Mouse (Mus musculus): ENCODE data around the gene Med12l.

Gene Med12l

GRCm38 (mm10) chr3:59187336-59187735, 181.7 kb downstream of the Med12l start:
- DNase-seq (ENCODE audit: low spot score in 2 of 2): no peak

DNA sequence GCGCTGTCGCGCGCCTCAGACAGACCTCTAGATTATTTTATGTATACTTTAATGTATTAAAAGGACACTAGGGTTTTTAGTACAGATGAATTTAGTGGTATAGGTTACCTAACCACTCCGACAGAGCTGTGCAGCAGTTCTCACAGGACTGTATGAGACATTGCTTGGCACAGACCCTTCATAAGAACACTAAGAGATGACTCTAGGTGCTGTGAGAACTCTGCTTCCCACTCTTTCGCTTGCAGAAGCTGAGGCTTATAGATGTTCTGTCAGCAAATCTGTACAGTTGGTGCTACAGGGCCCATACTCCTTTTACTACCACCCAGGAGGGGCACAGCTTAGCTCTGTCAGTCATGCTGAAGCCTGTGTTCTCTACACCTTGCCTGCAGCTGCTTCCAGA, 186.0 kb downstream of the Med12l start:
- no peak for DNase-seq (ENCODE audit: low spot score in 2 of 2)

DNA sequence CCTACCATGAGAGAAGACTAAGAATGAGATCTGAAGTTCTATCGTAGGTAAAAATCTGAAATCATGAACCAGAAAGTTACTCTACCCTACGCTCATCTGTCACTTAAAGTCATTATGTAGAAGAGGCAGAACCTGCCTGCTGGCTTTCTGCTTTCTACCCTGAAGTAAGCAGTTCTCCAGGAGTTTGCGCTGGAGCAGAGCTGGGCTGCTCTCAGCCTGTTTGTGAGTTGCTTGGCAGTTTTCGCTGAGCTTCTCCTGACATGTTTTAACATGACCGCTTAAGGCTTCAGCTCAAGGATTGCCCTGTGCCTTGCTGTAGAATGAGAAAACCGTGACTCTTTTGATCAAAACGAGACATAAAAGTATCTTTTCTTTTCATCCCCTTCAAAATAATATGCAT, 188.5 kb downstream of the Med12l start:
- DNase-seq (ENCODE audit: low spot score in 2 of 2): no peak

DNA sequence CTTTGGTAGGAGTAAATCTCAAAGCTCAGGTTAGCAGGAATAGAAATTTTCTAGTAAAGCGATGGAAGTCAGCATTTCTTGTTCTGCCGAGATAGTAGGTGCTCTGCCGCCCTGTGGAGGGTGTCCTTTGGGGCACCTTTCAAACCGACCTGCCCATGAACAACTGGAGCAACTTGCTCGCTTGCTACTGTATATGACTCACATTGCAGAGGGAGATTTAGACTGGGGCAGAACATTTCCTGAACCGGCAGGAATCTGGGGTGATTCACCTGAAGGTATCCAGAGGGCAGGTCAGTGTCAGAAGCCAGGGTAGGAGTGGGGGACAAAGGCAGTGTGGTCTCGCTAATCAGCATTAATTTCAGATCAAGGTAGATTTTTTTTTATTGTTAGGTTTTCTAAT, 189.3 kb downstream of the Med12l start, which contains the start of gene Gpr87:
Gene Gpr87, minus strand, starts transcription at position 167 of the 400 bp plus-strand sequence.
- DNase-seq (ENCODE audit: low spot score in 2 of 2): no peak

DNA sequence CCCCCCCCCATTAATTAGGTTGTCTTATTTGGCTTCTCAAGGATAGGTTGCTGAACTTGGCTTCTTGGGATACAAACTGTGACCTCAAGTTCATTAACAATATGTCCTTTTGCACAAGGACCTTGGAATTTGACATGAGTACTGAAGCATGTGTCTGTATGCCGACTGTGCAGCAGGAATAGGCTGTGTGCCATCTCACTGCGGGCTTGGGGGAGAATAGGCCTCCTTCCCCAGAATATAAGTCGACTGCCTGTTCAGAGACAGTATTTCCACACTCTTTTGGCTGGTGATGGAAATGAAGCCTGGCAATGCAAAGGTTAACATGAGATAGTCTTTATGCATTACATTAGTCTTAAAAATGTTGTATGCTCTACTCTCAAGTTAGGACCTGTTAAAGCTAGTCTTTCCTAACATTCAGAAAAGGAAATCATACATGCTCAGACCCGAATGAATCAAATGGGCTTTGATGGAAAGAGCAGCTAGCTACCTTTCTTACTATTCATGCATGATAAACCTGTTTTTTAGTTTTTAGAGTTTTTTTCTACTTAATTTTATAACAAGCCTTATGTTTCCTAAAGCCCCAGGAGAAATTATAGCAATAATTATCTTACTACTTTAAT, 191.8 kb downstream of the Med12l start:
- no peak for DNase-seq (ENCODE audit: low spot score in 2 of 2)

DNA sequence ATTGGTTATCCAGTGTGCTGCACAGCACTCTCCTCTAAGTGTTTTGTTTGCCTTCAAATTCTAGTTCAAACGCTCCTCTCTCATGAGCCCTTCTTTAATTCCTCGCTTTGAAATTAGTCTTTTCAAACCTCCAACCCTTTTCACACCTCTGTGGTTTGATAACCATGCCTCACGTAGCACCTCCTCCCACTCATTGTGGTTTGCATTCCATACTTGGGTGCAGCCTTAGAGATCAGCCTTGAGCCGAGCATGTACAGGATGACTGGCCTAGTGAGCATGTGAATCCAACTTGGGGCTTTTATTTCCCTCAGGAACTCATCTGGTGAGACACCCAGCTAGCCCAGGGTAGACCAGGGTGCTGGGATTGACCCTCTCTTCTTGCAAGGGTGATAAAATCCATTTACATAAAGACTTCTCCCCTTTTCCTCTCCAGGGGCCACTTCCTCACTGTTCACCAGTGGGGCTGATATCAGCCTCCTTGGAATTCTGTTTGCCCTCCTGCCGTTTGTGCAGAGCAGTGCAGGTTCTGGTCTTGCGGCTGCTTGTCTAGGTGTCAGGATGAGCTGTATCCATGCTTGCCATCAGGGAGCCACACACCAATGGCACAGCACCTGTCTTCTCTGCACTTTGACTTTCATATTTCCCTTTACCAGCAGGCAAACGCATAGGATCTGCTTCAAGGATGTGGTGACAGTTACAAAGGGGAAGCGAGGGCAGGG, 198.3 kb downstream of the Med12l start:
- no peak for DNase-seq (ENCODE audit: low spot score in 2 of 2)

- DNase-seq (ENCODE audit: low spot score in 2 of 2): no peak
These were observed 199.3 kb downstream of the Med12l start for GRCm38 (mm10) chr3:59204719-59205503.

DNA sequence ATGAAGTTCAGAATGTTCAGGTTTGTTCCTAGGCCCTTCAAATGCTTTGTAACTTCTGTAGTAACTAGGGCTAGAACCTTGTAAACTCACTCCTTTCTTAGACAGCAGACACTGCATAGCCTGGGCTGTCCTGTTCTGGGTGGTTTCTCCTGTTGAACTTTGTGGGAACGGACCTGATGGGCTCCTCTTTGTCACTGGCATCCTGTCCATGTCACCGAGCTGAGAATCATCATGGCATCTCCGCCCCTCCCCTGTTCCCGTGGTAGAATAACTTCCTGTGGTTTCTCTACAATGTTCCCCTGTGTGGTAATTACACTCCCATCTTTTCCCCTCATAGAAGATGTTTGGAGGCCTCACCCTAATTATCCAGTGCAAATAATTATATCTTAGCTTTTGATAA, 200.3 kb downstream of the Med12l start:
- DNase-seq (ENCODE audit: low spot score in 2 of 2): no peak

DNA sequence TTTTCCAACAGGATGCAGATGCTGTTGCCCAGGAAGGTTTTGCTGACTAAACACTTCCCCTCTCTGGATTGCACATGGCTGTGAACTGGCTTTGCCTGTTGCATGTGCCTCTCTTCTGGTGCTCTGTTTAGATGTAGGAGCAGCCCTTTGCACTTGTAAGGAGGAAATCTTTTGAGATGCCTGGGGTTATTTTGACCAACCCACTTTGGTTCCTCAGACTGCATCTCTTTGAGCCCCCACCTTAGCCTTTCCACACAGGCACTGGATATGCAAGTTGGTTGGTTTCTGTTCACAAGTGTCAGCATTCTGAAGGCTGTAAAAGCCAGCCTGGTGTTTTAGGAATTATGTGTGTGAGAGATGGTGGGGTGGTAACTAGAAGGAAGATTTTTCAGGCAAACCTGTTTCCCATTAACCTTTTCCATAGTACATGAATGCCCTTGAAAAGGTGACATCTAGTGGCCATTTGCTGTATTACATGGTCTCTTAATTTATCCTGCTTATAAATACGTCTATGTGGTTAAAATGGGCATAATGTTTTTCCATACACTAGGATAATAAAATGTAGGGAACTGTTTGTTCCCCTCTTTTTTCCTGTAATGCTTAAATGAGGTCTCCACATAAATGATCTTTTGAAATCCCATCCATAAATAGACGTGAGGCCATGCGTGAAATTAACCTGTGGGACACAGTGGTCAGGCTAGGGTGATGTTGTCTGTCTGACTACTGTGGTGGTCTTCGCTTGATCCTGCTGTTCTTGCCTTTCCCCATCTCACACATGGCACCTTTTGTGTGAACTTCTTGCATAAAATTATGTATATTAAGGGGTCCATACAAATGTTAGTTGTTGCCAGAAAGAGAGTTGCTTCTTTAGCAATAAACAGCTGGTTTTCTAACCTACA, 203.3 kb downstream of the Med12l start:
- no peak for DNase-seq (ENCODE audit: low spot score in 2 of 2)

GRCm38 (mm10) chr3:59210089-59210488, 204.5 kb downstream of the Med12l start:
- no peak for DNase-seq (ENCODE audit: low spot score in 2 of 2)

GRCm38 (mm10) chr3:59210727-59211126, 205.1 kb downstream of the Med12l start, which contains the start of gene P2ry13:
Gene P2ry13 (minus strand): TSS chr3:59210882.
- DNase-seq (ENCODE audit: low spot score in 2 of 2): no peak

DNA sequence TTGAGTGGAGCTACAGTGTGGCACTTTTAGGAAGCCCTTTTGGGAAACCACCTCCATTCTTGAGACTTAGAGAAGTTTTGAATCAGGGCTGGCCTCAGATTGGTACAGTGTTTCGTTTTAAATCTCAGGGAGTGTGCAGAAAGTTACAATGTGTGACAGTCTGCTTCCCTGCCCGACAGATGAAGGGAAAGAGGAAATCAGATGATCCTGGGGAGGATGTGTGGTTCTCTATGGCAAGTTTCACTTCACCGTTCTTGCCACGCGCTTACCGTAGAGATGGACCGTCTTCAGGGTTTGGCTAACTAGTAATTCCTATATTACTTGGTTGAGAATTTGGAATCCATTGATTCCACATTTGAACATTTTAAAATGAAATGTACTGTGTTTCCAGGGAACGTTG, 206.2 kb downstream of the Med12l start:
- DNase-seq (ENCODE audit: low spot score in 2 of 2): no peak

GRCm38 (mm10) chr3:59212404-59212803, 206.8 kb downstream of the Med12l start:
- DNase-seq (ENCODE audit: low spot score in 2 of 2): no peak

GRCm38 (mm10) chr3:59217211-59217610, 211.6 kb downstream of the Med12l start:
- DNase-seq (ENCODE audit: low spot score in 2 of 2): no peak

- no peak for DNase-seq (ENCODE audit: low spot score in 2 of 2)
These were observed 213.7 kb downstream of the Med12l start for GRCm38 (mm10) chr3:59219326-59219725.

GRCm38 (mm10) chr3:59222303-59222702, 216.7 kb downstream of the Med12l start:
- DNase-seq (ENCODE audit: low spot score in 2 of 2): no peak

- DNase-seq (ENCODE audit: low spot score in 2 of 2): no peak
These were observed 219.8 kb downstream of the Med12l start for GRCm38 (mm10) chr3:59225411-59225810.

- no peak for DNase-seq (ENCODE audit: low spot score in 2 of 2)
These were observed 222.1 kb downstream of the Med12l start for GRCm38 (mm10) chr3:59227696-59228095.

DNA sequence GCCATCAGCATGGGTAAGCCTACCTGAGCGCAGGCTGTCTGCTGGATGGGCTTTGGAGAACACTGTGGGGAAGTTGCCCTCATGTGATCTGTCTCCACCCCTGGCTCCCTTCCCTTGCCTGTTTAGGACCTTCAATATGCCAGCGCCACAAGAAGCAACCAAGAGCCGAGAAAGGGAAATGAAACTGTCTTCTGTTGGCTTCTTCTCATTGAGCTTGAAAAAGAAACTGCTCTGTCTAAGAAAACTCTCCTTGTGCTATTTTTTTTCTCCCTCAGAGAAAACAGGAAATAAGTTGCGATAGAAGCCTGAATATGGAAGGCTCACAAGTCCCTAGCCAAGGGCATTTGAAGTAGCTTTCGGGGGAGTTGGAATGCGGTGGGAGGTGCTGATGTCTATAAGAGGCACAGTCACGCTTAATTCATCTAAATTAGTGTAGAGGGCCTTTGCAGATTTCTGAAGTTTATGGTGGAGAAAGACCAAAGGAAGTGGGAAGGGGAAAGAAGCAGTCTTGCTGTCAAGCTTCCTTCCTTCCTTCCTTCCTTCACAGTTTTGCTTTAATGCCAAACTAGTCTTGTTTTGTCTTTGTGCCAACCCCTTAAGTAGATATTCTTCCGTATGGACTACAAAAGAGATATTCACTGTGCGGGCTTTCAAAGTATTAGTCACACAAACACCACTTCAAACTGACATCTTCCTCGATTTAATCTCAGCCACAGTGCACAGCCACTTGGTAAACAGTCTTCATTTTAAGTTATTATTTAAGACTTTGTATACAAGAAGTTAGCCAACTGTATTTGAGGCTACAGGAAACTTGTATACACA, 223.3 kb downstream of the Med12l start:
- no peak for DNase-seq (ENCODE audit: low spot score in 2 of 2)

DNA sequence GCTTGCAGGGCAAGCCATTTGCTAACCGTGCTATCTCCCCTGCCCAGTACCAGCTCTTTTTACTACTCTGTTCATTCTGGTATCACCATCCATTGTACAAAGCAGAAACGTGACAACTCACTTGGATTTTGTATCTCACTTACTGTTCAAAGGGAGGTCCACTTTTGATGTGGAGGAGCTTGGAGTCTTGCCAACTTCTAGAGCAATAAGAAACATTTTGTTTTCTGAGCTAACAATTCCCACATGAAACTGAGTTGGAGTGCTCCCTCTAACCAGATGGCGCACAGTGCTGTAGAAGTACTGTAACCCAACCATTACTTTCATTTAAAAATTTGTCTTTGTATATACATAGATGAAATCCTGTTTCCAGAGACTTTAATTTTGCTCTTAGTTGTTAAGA, 225.3 kb downstream of the Med12l start:
- no peak for DNase-seq (ENCODE audit: low spot score in 2 of 2)

- no peak for DNase-seq (ENCODE audit: low spot score in 2 of 2)
These were observed 229.3 kb downstream of the Med12l start for GRCm38 (mm10) chr3:59234878-59235277.

Measured in frontal cortex, postnatal 25 days (tissue).